Mouse (Mus musculus) T-helper 17 cell (primary cell): ENCODE measurements at regions not wholly inside any gene's neighbourhood (a gene's known extent, or its start where the extent isn't known, plus 50 kb on each side); places are given as distances from the start of the nearest gene placed in this dataset.

Experiments
- in situ Hi-C, 2 experiments: fragments of 300-600 bp; cut with MboI, MseI; formaldehyde crosslinking; loops; 1 replicate in 1 of 2; 2 replicates in 1 of 2; pipeline ENCODE4 v1.15.1; 2025; ENCODE audit warnings: high pct_unique_total_duplicates in 2 of 2

GRCm38 (mm10) chr8:127809203-127810155, 548.9 kb upstream of the Nrp1 start:
- in situ Hi-C loops: no loop called here

- in situ Hi-C loops: no loop called here
Observed at GRCm38 (mm10) chr8:127811338-127811737, 547.1 kb upstream of the Nrp1 start.

GRCm38 (mm10) chr8:127814785-127815523, 543.5 kb upstream of the Nrp1 start:
- in situ Hi-C loops: no loop called here

- in situ Hi-C loops: no loop called here
Observed at GRCm38 (mm10) chr8:127820741-127821170, 537.6 kb upstream of the Nrp1 start.

- in situ Hi-C loops: no loop called here
Observed at GRCm38 (mm10) chr8:127821646-127822045, 536.8 kb upstream of the Nrp1 start.

GRCm38 (mm10) chr8:127825041-127825440, 533.4 kb upstream of the Nrp1 start:
- in situ Hi-C loops: no loop called here

- in situ Hi-C loops: no loop called here
Observed at GRCm38 (mm10) chr8:127827826-127828225, 530.6 kb upstream of the Nrp1 start.

GRCm38 (mm10) chr8:127829659-127830058, 528.7 kb upstream of the Nrp1 start:
- in situ Hi-C loops: loop anchor here in 1 of 2 experiments (10.0 kb wide), 1 partner anchor 565 kb away; no protein-coding TSS in a partner anchor

GRCm38 (mm10) chr8:127834006-127834405, 524.4 kb upstream of the Nrp1 start:
- in situ Hi-C loops: loop anchor here in 1 of 2 experiments (10.0 kb wide), 1 partner anchor 561 kb away; no protein-coding TSS in a partner anchor

- in situ Hi-C loops: loop anchor here in 1 of 2 experiments (10.0 kb wide), 1 partner anchor 558 kb away; no protein-coding TSS in a partner anchor
Observed at GRCm38 (mm10) chr8:127836410-127837206, 521.8 kb upstream of the Nrp1 start.

- in situ Hi-C loops: loop anchor here in 1 of 2 experiments (10.0 kb wide), 1 partner anchor 556 kb away; no protein-coding TSS in a partner anchor
Observed at GRCm38 (mm10) chr8:127838311-127838710, 520.1 kb upstream of the Nrp1 start.

- in situ Hi-C loops: no loop called here
Observed at GRCm38 (mm10) chr8:127847332-127848018, 510.9 kb upstream of the Nrp1 start.

GRCm38 (mm10) chr8:127849926-127850325, 508.5 kb upstream of the Nrp1 start:
- in situ Hi-C loops: no loop called here

GRCm38 (mm10) chr8:127855653-127856300, 502.6 kb upstream of the Nrp1 start:
- in situ Hi-C loops: no loop called here

GRCm38 (mm10) chr8:127856351-127857135, 501.9 kb upstream of the Nrp1 start:
- in situ Hi-C loops: no loop called here

GRCm38 (mm10) chr8:127859036-127859435, 499.4 kb upstream of the Nrp1 start:
- in situ Hi-C loops: no loop called here

- in situ Hi-C loops: no loop called here
Observed at GRCm38 (mm10) chr8:127860376-127860775, 498.0 kb upstream of the Nrp1 start.

GRCm38 (mm10) chr8:127860891-127861290, 497.5 kb upstream of the Nrp1 start:
- in situ Hi-C loops: no loop called here

- in situ Hi-C loops: no loop called here
Observed at GRCm38 (mm10) chr8:127884641-127885040, 473.8 kb upstream of the Nrp1 start.
